Mouse (Mus musculus): ENCODE data around the gene Cntrob. TPM values are rescaled to one million over a fixed set of nuclear protein-coding genes. Genes with fewer than 3 reads are reported as not detected.
"Not testable (repeated sequence)": the region's sequence is repeated elsewhere in the genome, so short reads cannot be mapped to it uniquely, and the experiment has no call there.

Cntrob gene
- total RNA-seq, 2 experiments from 2014 or later, result 5.7 to 8.6 TPM

- intact Hi-C loops (cut with DNase I), result no loop called here
- DNase-seq, result no peak
These were observed 34.1 kb upstream of the Cntrob start for GRCm38 (mm10) chr11:69357690-69358089.

- intact Hi-C loops (cut with DNase I), result no loop called here
- no peak for DNase-seq
These were observed 33.0 kb upstream of the Cntrob start for GRCm38 (mm10) chr11:69356544-69356943.

DNA sequence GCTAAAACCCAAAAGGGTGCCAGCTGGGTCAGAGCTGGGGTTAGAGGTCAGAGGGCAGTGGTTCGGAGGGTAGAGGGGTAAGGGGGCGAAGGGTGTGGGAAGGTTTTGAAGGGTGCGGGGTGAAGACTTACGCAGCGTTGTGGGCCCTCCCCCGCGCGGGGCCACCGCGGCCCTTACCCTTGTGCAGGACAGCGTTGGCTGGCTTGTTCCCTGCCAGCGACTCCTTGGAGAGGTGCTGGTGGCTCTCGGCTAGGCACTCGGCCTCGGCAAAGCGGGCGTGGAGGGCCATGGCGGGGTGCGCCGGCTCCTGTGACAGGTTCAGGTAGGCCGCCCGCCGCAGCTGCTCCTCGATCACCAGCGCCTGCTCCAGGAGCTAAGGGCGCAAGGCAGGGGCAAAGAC, 22.9 kb upstream of the Cntrob start:
- DNase-seq, result no peak
- intact Hi-C loops (cut with DNase I), result no loop called here

DNA sequence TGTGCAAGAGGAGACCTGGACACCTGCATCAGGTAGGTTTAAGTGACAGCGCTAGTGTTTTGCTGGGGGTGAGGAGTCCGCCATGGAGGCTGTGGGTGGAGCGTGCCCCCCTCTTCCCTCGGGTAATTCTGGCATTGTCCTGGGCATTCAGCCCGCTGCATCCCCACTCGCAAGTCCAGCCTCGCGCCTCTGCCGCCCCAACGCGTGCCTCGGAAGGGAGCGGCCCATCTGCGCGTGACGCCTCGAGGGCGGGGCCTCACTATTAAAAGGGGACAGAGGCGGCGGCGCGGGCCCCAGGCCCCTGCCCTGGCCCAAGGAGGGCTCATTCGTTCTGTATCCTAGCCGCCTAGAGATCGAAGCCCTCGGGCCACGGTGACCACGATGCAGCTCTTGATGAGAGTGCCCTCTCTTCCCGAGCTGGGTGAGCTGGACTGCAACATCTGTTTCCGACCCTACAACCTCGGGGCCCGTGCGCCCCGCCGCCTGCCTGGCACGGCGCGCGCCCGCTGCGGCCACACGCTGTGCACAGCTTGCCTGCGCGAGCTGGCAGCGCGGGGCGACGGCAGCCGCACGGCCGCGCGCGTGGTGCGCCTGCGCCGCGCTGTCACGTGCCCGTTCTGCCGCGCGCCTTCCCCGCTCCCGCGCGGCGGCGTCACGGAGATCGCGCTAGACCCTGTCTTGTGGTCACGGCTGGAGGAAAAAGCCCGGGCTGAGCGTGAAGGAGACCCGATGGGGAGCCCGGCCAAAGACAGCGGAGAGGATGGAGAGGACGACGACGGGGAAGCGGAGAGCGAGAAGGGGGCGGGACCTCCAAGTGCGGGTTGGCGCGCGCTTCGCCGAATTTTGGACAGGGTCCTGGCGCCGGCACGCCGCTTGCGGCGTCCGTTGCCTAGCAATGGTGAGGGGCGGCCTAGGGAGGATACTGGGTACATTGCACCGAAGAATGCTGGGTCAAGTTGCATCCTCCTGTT, 16.9 kb upstream of the Cntrob start, which contains the start of gene Rnf227:
Rnf227 (plus strand) TSS at position 301 of the 971 bp plus-strand sequence.
- intact Hi-C loops (cut with DNase I), result no loop called here
- peak; percentile 73 to 75 for DNase-seq

- DNase-seq, result no peak
- intact Hi-C loops (cut with DNase I), result no loop called here
These were observed 11.2 kb upstream of the Cntrob start for GRCm38 (mm10) chr11:69334796-69335195.

DNA sequence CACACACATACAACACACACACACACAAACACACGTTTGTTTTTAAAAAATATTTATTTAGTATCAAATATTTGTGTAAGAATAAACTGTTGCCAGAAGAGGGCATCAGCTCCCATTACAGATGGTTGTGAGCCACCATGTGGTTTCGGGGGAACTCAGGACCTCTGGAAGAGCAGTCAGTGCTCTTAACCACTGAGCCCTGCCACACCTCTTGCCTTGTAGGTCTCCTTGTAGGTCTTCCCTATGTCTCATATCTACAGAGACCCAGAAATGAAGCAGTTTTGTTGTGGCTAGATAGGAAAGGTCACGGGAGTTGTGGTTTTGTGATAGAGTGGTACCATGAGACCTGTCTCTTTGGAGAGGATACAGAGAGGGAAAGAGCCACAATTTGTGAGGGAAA, 10.3 kb upstream of the Cntrob start:
- intact Hi-C loops (cut with DNase I), result loop anchor here (2.0 kb wide), 1 partner anchor 55 kb away; no protein-coding TSS in a partner anchor
- no peak for DNase-seq

GRCm38 (mm10) chr11:69332713-69333253, 9.2 kb upstream of the Cntrob start:
- intact Hi-C loops (cut with DNase I), result loop anchor here (2.0 kb wide), 1 partner anchor 56 kb away; no protein-coding TSS in a partner anchor
- DNase-seq, result no peak

DNA sequence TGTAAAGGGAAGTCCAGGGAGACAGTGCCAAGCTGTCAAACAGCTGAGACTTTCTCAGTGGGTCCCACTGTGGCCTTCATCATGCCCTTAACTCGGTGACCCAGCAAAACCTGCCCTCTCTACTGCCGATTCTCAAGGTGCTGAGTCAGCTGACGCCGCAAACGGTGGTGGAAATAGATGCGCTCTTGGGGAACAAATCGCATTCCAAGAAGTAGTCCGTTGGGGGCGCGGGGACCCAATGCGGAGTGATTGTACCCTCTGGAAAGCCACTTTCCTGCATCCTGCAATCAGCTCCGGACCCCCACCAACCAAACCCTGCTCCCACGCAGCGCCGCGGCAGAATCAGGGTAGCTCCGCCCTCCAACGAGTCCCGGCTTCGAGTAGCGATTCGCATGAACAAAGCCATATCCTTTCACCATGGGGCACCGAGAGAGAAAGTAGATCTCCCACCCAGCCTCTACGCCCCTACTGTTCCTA, 8.4 kb upstream of the Cntrob start:
- peak; percentile 83 to 88 for DNase-seq
- intact Hi-C loops (cut with DNase I), result loop anchor here (2.0 kb wide), 1 partner anchor 57 kb away; no protein-coding TSS in a partner anchor

- intact Hi-C loops (cut with DNase I), result no loop called here
- DNase-seq, result no peak
These were observed 7.6 kb upstream of the Cntrob start for GRCm38 (mm10) chr11:69331152-69331551.

- no peak for DNase-seq
These were observed 4.9 kb upstream of the Cntrob start for GRCm38 (mm10) chr11:69328517-69328916.

GRCm38 (mm10) chr11:69327648-69328047, 4.1 kb upstream of the Cntrob start:
- no peak for DNase-seq
- intact Hi-C loops (cut with DNase I), result no loop called here

More at GRCm38 (mm10) chr11:69328517-69328916, 4.9 kb upstream of the Cntrob start:
- intact Hi-C loops (cut with DNase I), result no loop called here

DNA sequence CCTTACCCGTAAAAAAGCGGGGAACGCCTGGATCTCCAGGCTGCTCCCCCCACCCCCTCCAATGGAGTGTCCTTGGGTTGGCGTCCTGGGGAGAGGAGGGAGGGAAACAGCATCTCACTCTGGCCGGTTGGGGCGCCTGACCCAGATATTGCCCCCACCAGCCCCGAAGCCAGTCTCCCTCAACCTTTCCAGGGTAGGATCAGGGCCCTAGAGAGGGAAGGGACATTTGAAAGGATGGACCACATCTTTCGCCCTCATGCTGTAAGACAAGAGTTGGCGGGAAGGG, 3.5 kb upstream of the Cntrob start:
- intact Hi-C loops (cut with DNase I), result no loop called here
- DNase-seq, result no peak

- intact Hi-C loops (cut with DNase I), result no loop called here
- no peak for DNase-seq
These were observed 3.0 kb upstream of the Cntrob start for GRCm38 (mm10) chr11:69326408-69327156.

GRCm38 (mm10) chr11:69325628-69326407, 2.2 kb upstream of the Cntrob start, which contains the start of gene Kcnab3:
Kcnab3 (plus strand) TSS chr11:69326258.
- peak; percentile 88 to 91 for DNase-seq
- intact Hi-C loops (cut with DNase I), result loop anchor here (2.0 kb wide), 1 partner anchor 69 kb away; the partner anchor contains the start of genes Cyb5d1 and Naa38

- intact Hi-C loops (cut with DNase I), result loop anchor here (2.0 to 5.0 kb wide), 2 partner anchors 52 to 70 kb away; partner anchors contain the start of genes Cyb5d1 and Naa38
- no peak for DNase-seq
These were observed 1.2 kb upstream of the Cntrob start for GRCm38 (mm10) chr11:69324749-69325148.

GRCm38 (mm10) chr11:69322693-69323471, 693 bp downstream of the Cntrob start:
- DNase-seq, result peak in 1 of 2 experiments; percentile 20
- intact Hi-C loops (cut with DNase I), result loop anchor here (2.0 to 5.0 kb wide), 2 partner anchors 42 to 51 kb away; no protein-coding TSS in a partner anchor

GRCm38 (mm10) chr11:69322010-69322409, 1.6 kb downstream of the Cntrob start:
- intact Hi-C loops (cut with DNase I), result loop anchor here (2.0 to 5.0 kb wide), 2 partner anchors 43 to 50 kb away; no protein-coding TSS in a partner anchor
- DNase-seq, result no peak

GRCm38 (mm10) chr11:69321580-69321979, 2.0 kb downstream of the Cntrob start:
- DNase-seq, result no peak
- intact Hi-C loops (cut with DNase I), result loop anchor here (5.0 kb wide), 1 partner anchor 49 kb away; no protein-coding TSS in a partner anchor

- intact Hi-C loops (cut with DNase I); DNase-seq: not testable (repeated sequence)
These were observed 5.6 kb downstream of the Cntrob start for GRCm38 (mm10) chr11:69318000-69318399.

Measured in heart, postnatal 10 days (tissue).